Mouse (Mus musculus) right cerebral cortex, adult 2 months (tissue): ENCODE results near the gene Comtd1.

ENCODE experiments used
- DNase-seq, 2 experiments: peaks; one replicate each; pipeline ENCODE4 v3.0.0; 2021 to 2022; ENCODE audit warnings: low spot score in 2 of 2

Comtd1 gene

DNA sequence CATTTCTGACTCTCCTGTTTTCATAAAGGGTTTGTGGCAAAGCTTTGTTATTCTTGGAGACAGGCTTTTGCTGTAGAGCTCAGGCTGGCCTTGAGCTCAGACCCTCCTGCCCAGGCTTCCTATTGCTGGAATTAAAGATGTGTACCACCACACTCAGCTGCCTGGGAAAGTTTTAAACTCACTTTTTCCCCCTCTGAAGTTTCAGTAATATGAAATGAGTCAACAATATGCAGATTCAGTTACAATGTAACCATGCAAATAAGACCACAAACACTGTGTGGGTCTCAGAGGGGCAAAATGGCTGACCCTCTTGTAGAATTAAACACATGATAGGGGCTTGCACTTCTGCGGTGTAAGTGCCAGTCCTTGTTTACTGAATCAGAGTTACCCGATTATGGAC lies 42.6 kb downstream of the Comtd1 start:
- no peak for DNase-seq

DNA sequence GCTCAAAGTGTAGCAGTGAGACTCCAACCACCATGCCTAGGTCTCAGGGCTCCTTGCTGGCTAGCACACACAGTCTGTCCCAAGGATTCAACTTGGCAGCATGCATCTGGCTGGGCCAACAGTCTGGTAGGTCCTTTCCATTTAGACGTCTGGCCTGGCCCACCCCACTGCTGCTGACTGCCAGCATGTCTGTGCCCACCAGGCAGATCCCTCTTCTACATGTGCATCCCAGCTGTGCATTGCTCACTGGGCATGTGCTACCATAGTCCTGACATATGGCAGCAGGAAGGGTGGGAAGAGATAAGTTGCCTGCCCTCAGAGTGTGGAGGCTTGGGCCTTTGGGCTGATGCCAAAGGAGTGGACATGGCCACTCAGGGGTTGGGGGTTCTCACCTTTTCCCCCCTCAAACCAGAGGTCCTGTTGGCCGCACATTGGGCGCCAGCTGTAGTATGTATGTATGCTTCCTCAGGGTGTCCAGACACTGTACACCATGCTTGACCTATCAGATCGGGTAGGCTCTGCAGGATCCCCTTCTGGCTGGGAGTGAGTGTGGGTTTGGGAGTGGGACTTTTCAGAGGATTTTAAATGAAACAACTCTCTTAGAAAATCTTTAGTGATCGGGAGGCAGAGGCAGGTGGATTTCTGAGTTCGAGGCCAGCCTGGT lies 46.1 kb downstream of the Comtd1 start:
- no peak for DNase-seq

DNA sequence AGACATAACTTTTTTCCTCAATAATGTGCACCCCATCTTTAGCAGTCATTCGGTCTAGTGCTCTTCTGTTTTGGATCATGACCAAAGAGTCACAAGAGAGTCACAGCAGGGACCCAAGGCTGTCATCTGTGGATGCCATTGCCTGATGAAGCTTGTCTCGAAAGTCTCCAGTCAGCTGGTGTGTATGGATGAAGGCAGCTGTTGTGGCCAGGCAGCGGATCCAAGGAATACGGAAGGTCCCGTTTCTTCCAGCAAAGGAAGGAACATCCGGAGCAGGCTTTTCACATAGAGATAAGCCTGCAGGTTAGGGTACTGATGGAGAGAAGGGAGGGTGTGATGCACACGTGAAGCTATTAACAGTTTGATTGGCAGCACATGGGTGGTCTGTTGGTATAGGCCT lies 47.2 kb downstream of the Comtd1 start:
- DNase-seq: no peak

DNA sequence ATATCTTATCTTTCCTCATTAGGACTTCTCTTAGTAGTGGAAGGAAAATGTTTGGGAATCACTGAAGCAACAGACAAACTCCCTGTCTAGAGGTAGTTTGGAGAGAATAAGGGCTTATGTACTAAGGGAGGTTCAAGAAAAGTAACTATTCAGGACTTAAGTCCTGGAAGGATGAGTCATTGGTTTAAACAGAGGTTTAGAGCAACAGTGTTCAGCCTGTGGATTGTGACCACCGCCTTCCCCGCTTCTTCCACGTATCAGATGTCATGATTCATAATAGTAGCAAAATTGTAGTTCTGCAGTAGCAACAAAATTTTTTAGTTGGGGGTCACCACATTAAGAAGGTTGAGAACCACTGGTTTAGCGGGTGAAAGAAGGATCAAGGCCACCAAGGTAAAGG lies 48.1 kb downstream of the Comtd1 start:
- no peak for DNase-seq
